Mouse (Mus musculus) heart, adult 2 months (tissue): Measurements from ENCODE around the gene Gm49395.
A peak's percentile ranks its signal among the peaks of the same experiment; 100 is the strongest.

Source experiments
- CTCF ChIP-seq: fragments of 200-600 bp; IDR thresholded peaks from 2 replicates; pipeline ENCODE4 v1.8.1; 2022; ENCODE audit warnings: antibody characterized with exemption, mild to moderate bottlenecking, moderate library complexity
- EP300 ChIP-seq: fragments of 200-500 bp; IDR thresholded peaks from 2 replicates; pipeline ENCODE4 v1.6.1; 2011; ENCODE audit warnings: low read depth, low read length, control low read depth; ENCODE audit not compliant: insufficient read depth
- POLR2A ChIP-seq: fragments of 200-500 bp; IDR thresholded peaks from 2 replicates; pipeline ENCODE4 v1.6.1; 2011; ENCODE audit warnings: mild to moderate bottlenecking, low read depth, low read length, control low read depth; ENCODE audit not compliant: insufficient read depth

DNA sequence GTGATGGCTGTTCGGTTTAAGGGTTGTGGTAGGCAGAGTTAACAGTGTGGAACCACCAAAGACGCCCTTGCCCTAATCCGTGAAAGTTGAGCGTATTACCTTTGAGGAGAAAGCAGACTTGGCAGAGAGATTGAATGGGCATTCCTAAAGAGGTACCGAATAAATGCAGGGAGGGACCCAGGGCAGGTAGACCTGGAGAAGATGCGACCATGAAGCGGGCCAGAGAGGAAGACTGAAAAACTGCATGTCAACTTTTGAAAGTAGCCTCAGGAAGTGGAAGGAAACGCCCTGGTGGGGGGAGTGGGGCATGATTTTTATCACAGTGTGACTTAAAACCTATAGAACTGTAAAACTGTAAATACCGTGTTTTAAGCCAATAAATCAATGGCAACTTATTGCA is 2.3 kb downstream of the Gm49395 start:
- 0 out of 2 replicates have a peak, but pooled peaks have one; percentile 20 for TF ChIP-seq CTCF
- TF ChIP-seq POLR2A, result no peak
- TF ChIP-seq EP300, result no peak
